Mouse (Mus musculus) midbrain, postnatal 0 days (tissue): ENCODE results near the gene Ltbr. TPM values are rescaled to one million over a fixed set of nuclear protein-coding genes. Genes with fewer than 3 reads are reported as not detected.
A peak's percentile ranks its signal among the peaks of the same experiment; 100 is the strongest.
"Not testable (repeated sequence)": the region's sequence is repeated elsewhere in the genome, so short reads cannot be mapped to it uniquely, and the experiment has no call there.

Experiments used
- ATAC-seq: fragments of 200-750 bp; cut with Nextera tagmentation; 2 replicates; pipeline ENCODE4 v1.8.0; 2017; ENCODE audit warnings: moderate number of reproducible peaks, mild to moderate bottlenecking, moderate TSS enrichment, moderate library complexity; ENCODE audit not compliant: low FRiP score
- DNase-seq: peaks from one replicate; pipeline ENCODE4 v3.0.0-alpha.2; 2015; ENCODE audit warnings: low spot score
- H3K27ac ChIP-seq: fragments of 300-500 bp; sonication (generic); 2 replicates; pipeline ENCODE4 v1.5.1; 2014; ENCODE audit warnings: low read depth, mild to moderate bottlenecking, low read length, mixed read lengths
- H3K27me3 ChIP-seq: fragments of 300-500 bp; sonication (generic); 2 replicates; pipeline ENCODE4 v1.6.1; 2014; ENCODE audit warnings: low read length, control low read depth, mixed read lengths; ENCODE audit not compliant: insufficient read depth
- H3K36me3 ChIP-seq: fragments of 300-500 bp; sonication (generic); 2 replicates; pipeline ENCODE4 v1.6.1; 2014; ENCODE audit warnings: low read length, control low read depth, mixed read lengths; ENCODE audit not compliant: insufficient read depth
- H3K4me1 ChIP-seq: fragments of 300-500 bp; sonication (generic); 2 replicates; pipeline ENCODE4 v1.6.1; 2014; ENCODE audit warnings: mild to moderate bottlenecking, control low read depth, antibody characterized with exemption, low read length, mixed read lengths; ENCODE audit not compliant: insufficient read depth
- H3K4me2 ChIP-seq: fragments of 300-500 bp; sonication (generic); 2 replicates; pipeline ENCODE4 v1.6.1; 2014; ENCODE audit warnings: low read depth, mild to moderate bottlenecking, low read length, mixed read lengths; ENCODE audit not compliant: poor library complexity, severe bottlenecking
- H3K4me3 ChIP-seq: fragments of 300-500 bp; sonication (generic); 2 replicates; pipeline ENCODE4 v1.5.1; 2014; ENCODE audit warnings: low read depth, mild to moderate bottlenecking, low read length, moderate library complexity
- H3K9ac ChIP-seq: fragments of 300-500 bp; sonication (generic); replicated peaks from 2 replicates; pipeline ENCODE4 v1.6.1; 2014; ENCODE audit warnings: mild to moderate bottlenecking, low read length, moderate library complexity, mixed read lengths; ENCODE audit not compliant: poor library complexity, severe bottlenecking
- H3K9me3 ChIP-seq: fragments of 300-500 bp; sonication (generic); 2 replicates; pipeline ENCODE4 v1.6.1; 2016; ENCODE audit warnings: low read length, control low read depth
- CTCF ChIP-seq: IDR thresholded peaks from 2 replicates; pipeline ENCODE4 v1.5.1; 2016; ENCODE audit warnings: antibody characterized with exemption, mild to moderate bottlenecking
- WGBS: fragments of 180-500 bp; shearing (Covaris S2); extraction: QIAGEN DNeasy Blood & Tissue Kit; methylation state at CpG from one replicate; pipeline ENCODE4 v1.1.7; 2014; 5-methylcytosine and 5-hydroxymethylcytosine counted together
- polyA plus RNA-seq: library from polyadenylated mRNA; unstranded; fragments of >200 nt; fragmentation: Nextera tagmentation; extraction: Ambion mirVana; gene quantifications from 2 replicates; pipeline ENCODE4 v1.2.1, GENCODE M21; 2015
- total RNA-seq: library from RNA; depleted of rRNA; stranded (reverse); fragments of >200 nt; gene quantifications from 2 replicates; pipeline ENCODE4 v1.2.3, GENCODE M21; 2014

Ltbr gene
- total and polyA plus RNA-seq, 2 experiments from 2014 or later, result 14.5 to 24.4 TPM

DNA sequence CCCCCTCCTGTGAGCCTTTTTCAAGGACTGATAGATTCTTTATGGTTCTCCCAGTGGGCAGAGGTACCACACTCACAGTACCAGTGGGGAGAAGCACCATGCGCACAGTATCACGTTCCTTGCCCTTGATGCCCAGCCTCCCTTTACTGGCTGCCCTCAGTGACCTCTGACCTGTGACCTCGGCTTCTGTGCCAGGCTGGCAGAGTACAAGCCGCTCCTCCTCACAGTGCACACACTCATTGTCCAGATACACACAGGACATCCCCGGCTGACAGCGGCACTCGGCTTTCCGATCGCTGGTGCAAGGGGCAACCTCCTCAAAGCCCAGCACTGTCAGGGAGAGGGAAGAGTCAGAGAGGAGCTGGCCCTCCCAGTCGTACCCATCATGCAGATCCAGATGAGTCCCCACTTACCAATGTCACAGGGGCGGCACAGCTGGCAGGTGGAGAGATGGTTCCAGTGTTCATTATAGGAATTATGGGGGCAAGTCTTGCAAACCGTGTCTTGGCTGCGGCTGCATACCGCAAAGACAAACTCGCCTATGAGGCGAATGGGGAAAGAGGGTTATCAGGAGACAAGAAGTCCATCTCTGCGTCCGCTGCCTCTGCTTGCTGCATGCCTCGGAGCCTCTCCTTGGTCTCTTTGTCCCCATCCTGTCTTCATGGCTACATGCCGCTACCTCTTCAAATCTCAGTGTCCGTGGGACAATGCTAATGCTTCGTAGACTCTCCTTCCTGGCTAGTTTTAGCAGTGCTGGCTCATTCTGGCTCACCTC, 917 bp downstream of the Ltbr start:
- TF ChIP-seq CTCF, result no peak
- no peaks in the 10 kb centered on the region for H3K9me3 ChIP-seq
- H3K27me3 ChIP-seq, result no peaks in the 10 kb centered on the region
- DNase-seq, result no peak
- H3K4me3 ChIP-seq, result peak overlapping the region; percentile 31
- peak overlapping the region; percentile 33; the same call in 1 of the 2 replicates for H3K9ac ChIP-seq
- H3K4me2 ChIP-seq, result peak overlapping the region; percentile 46
- peaks cover 8% of the 10 kb centered on the region; the same call in 1 of the 2 replicates for H3K4me1 ChIP-seq
- WGBS, result 64% methylated on average over 22 of the region's 22 CpGs
- H3K36me3 ChIP-seq, result no peaks in the 10 kb centered on the region
- H3K27ac ChIP-seq, result no peak overlapping the region
- ATAC-seq, result no peak

DNA sequence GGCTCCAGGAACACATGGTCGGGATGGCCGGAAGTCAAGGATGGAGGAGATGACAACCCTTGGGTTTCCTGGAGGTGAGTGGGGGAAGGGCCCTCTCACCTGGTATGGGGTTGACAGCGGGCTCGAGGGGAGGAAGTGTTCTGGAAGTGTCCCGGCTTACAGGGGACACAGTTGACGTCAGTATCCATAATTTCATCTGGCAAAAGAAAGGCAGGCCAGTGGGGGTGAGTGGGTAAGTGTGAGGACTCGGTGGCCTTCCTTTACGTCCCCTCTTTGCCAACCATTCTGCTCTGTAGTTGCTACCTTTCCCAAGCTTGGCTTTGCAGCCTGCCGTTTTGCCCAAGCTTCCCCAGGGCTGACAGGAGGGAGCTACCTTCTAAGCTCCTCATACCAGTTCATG, 1.5 kb downstream of the Ltbr start:
- WGBS, result 82% methylated on average over 9 of the region's 9 CpGs
- ATAC-seq (no peak), DNase-seq (no peak)
- peaks cover 8% of the 10 kb centered on the region; the same call in 1 of the 2 replicates for H3K4me1 ChIP-seq
- no peak overlapping the region for H3K27ac ChIP-seq
- H3K9me3 ChIP-seq, result no peaks in the 10 kb centered on the region
- no peak overlapping the region for H3K9ac ChIP-seq
- H3K36me3 ChIP-seq, result no peaks in the 10 kb centered on the region
- H3K4me3 ChIP-seq, result no peak overlapping the region
- H3K4me2 ChIP-seq, result no peak overlapping the region; the same call in 1 of the 2 replicates
- TF ChIP-seq CTCF, result no peak
- H3K27me3 ChIP-seq, result no peaks in the 10 kb centered on the region

DNA sequence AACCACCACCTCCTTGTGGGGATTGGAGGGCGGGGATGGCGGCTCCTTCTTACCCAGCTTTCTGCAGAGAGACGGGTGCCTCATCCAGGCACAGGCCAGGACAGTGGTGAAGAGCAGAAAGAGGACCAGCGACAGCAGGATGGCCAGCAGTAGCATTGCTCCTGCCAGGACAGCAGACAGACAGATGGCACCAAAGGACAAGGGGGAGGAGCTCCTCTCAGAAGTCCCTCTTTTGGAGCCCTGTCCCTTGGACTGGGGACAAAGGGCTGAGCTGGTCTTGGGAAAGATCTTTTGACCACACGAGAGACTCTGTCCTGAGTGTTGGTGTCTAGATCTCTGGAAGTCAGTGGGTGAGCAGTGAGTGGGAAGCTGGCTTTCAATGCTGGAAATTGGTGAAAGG, 4.3 kb downstream of the Ltbr start:
- Histone ChIP-seq H3K36me3 (no peaks in the 10 kb centered on the region), H3K9ac (no peak overlapping the region), H3K4me1 (peaks cover 8% of the 10 kb centered on the region; the same call in 1 of the 2 replicates), H3K9me3 (no peaks in the 10 kb centered on the region), H3K27ac (no peak overlapping the region), H3K27me3 (no peaks in the 10 kb centered on the region), H3K4me2 (no peak overlapping the region), H3K4me3 (no peak overlapping the region)
- ATAC-seq (no peak), DNase-seq (no peak)
- TF ChIP-seq CTCF, result no peak
- WGBS, result 51% methylated on average over 5 of the region's 5 CpGs

DNA sequence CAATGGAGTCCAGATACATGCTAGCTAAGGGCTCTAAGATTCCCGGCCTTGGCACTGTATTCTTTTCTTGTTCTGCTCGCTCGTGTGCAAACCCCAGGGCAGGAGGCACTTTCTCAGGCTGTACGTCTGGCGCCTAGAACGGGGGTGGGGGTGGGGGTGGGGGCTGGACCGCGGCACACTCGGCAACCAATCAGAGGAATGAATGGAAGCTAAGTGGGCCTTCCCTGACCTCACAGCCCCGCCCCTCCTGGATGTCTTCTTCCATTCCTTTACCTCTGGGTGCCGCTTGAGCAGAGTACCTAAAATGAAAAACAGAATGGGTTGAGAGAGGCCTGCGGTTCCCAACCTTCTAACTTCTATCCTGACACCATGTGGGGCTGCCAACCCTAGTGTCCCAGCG, 4.8 kb downstream of the Ltbr start:
- Histone ChIP-seq H3K4me3 (no peak overlapping the region), H3K36me3 (no peaks in the 10 kb centered on the region), H3K4me2 (no peak overlapping the region), H3K27ac (no peak overlapping the region), H3K27me3 (no peaks in the 10 kb centered on the region), H3K4me1 (peaks cover 4% of the 10 kb centered on the region; the same call in 1 of the 2 replicates), H3K9me3 (no peaks in the 10 kb centered on the region), H3K9ac (no peak overlapping the region)
- no peak for DNase-seq
- no peak for ATAC-seq
- 19% methylated on average over 13 of the region's 13 CpGs for whole genome bisulfite sequencing
- TF ChIP-seq CTCF, result no peak

DNA sequence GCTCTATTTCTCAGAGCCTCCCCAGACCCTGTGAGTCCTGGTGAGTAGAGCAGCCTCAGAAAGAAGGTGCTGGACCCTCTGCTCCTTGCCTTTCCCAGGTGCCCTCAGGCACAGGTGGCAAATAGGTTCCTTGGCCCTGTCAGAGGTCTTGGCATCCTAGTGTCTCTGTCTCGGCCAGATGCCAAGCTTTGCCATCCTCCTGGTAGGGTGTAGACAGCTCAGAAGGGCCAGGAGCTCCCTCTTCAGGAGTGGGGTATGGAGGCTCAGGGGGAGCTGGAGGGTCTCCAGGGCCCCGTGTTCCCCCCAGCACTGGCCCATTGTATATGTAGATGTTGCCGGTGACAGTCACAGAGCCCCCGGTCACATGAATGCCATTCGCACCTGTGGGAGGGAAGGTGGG, 6.6 kb downstream of the Ltbr start:
- Histone ChIP-seq H3K27ac (no peak overlapping the region), H3K9ac (no peak overlapping the region), H3K4me3 (no peak overlapping the region), H3K4me1 (no peaks in the 10 kb centered on the region), H3K27me3 (no peaks in the 10 kb centered on the region), H3K36me3 (no peaks in the 10 kb centered on the region), H3K9me3 (no peaks in the 10 kb centered on the region), H3K4me2 (no peak overlapping the region)
- ATAC-seq, result no peak
- no peak for TF ChIP-seq CTCF
- no peak for DNase-seq
- 87% methylated on average over 5 of the region's 5 CpGs for WGBS

DNA sequence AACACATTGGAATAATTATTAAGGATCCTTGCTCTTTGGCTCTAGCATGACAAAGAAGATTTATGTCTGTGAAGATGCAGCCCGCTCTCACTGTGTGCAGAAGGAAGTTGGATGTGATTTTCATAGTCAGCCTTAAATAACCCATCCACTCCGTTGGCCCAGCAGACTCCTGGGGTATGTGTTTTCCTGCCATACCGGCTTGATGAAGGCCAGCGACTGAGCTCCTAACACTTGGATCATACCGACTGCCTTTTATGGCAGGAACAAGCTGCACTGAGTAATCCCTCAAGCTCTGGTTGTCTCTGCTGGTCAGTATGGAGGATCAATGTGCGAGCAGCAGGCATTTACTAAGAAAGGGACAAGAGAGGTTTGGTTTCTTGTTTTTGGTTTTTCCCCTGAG, 8.2 kb downstream of the Ltbr start:
- Histone ChIP-seq H3K9ac (no peak overlapping the region), H3K4me2 (no peak overlapping the region), H3K27me3 (no peaks in the 10 kb centered on the region), H3K4me1 (no peaks in the 10 kb centered on the region), H3K27ac (no peak overlapping the region), H3K36me3 (no peaks in the 10 kb centered on the region), H3K4me3 (no peak overlapping the region), H3K9me3 (no peaks in the 10 kb centered on the region)
- ATAC-seq (no peak), DNase-seq (no peak)
- 84% methylated on average over 6 of the region's 6 CpGs for WGBS
- TF ChIP-seq CTCF, result no peak

DNA sequence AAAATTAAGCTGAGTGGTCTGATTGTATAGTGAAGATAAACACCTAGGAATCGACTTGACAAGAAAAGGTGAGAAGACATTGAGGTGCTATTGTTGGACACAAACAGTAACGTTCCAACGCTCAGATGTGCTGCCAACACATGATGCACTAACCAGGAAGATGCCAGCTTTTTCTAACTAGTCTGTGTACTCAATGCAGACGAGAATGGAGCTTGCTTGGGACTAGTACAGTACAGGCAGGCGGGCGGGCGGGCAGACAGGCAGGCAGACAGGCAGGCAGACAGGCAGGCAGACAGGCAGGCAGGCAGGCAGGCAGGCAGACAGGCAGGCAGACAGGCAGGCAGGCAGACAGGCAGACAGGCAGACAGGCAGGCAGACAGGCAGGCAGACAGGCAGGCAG, 9.3 kb downstream of the Ltbr start:
- not testable (repeated sequence) for H3K36me3 ChIP-seq, H3K4me2 ChIP-seq, DNase-seq, H3K9me3 ChIP-seq, H3K4me1 ChIP-seq, H3K4me3 ChIP-seq, H3K27me3 ChIP-seq, ATAC-seq, H3K9ac ChIP-seq, H3K27ac ChIP-seq
- WGBS, result 89% methylated on average over 7 of the region's 7 CpGs
